Mouse (Mus musculus) liver, embryonic 12.5 days (tissue): ENCODE measurements around the gene Pwp2. TPM values are rescaled to one million over a fixed set of nuclear protein-coding genes. Genes with fewer than 3 reads are reported as not detected.
"Not testable (repeated sequence)": the region's sequence is repeated elsewhere in the genome, so short reads cannot be mapped to it uniquely, and the experiment has no call there.

Experiments used
- ATAC-seq: fragments of 200-750 bp; cut with Nextera tagmentation; 2 replicates; pipeline ENCODE4 v1.8.0; 2017; ENCODE audit warnings: moderate number of reproducible peaks, mild to moderate bottlenecking, moderate library complexity
- H3K27ac ChIP-seq: fragments of 300-500 bp; sonication (generic); 2 replicates; pipeline ENCODE4 v1.5.1; 2016; ENCODE audit warnings: mild to moderate bottlenecking
- H3K27me3 ChIP-seq: fragments of 300-500 bp; sonication (generic); replicated peaks from 2 replicates; pipeline ENCODE4 v1.6.1; 2016; ENCODE audit warnings: mild to moderate bottlenecking, moderate library complexity
- H3K36me3 ChIP-seq: fragments of 300-500 bp; sonication (generic); 2 replicates; pipeline ENCODE4 v1.6.1; 2016; ENCODE audit warnings: mild to moderate bottlenecking, moderate library complexity
- H3K4me1 ChIP-seq: fragments of 300-500 bp; sonication (generic); 2 replicates; pipeline ENCODE4 v1.6.1; 2016
- H3K4me2 ChIP-seq: fragments of 300-500 bp; sonication (generic); 2 replicates; pipeline ENCODE4 v1.6.1; 2016; ENCODE audit warnings: mild to moderate bottlenecking, moderate library complexity
- H3K4me3 ChIP-seq: fragments of 300-500 bp; sonication (generic); 2 replicates; pipeline ENCODE4 v1.5.1; 2016; ENCODE audit warnings: mild to moderate bottlenecking, moderate library complexity
- H3K9ac ChIP-seq: fragments of 300-500 bp; sonication (generic); 2 replicates; pipeline ENCODE4 v1.6.1; 2016; ENCODE audit warnings: mild to moderate bottlenecking, moderate library complexity
- H3K9me3 ChIP-seq: fragments of 300-500 bp; sonication (generic); replicated peaks from 2 replicates; pipeline ENCODE4 v1.6.1; 2016; ENCODE audit warnings: mild to moderate bottlenecking, moderate library complexity
- WGBS: fragments of 180-500 bp; shearing (Covaris S2); methylation state at CpG from one replicate; pipeline ENCODE4 v1.1.7; 2016; ENCODE audit not compliant: insufficient replicate concordance; 5-methylcytosine and 5-hydroxymethylcytosine counted together
- polyA plus RNA-seq: library from polyadenylated mRNA; unstranded; fragments of >200 nt; fragmentation: Nextera tagmentation; extraction: Ambion mirVana; gene quantifications from 2 replicates; pipeline ENCODE4 v1.2.1, GENCODE M21; 2016

Pwp2 gene
- polyA plus RNA-seq, 1 experiment from 2014 or later = 25.5 TPM

GRCm38 (mm10) chr10:78126311-78126710 lies 58.6 kb downstream of the Pwp2 start:
- Histone ChIP-seq H3K27ac (no peak overlapping the region), H3K4me1 (peaks cover 5% of the 10 kb centered on the region; the same call in 1 of the 2 replicates), H3K27me3 (peaks cover 17% of the 10 kb centered on the region), H3K4me3 (no peak overlapping the region), H3K9me3 (no peaks in the 10 kb centered on the region), H3K36me3 (no peaks in the 10 kb centered on the region), H3K4me2 (no peak overlapping the region), H3K9ac (no peak overlapping the region)
- ATAC-seq = no peak
- 71% methylated on average over 5 of the region's 5 CpGs for WGBS

GRCm38 (mm10) chr10:78125061-78125460 lies 59.9 kb downstream of the Pwp2 start:
- peaks cover 16% of the 10 kb centered on the region for H3K27me3 ChIP-seq
- not testable (repeated sequence) for H3K9ac ChIP-seq, ATAC-seq, H3K9me3 ChIP-seq, H3K4me2 ChIP-seq, H3K4me1 ChIP-seq, H3K36me3 ChIP-seq, H3K27ac ChIP-seq, H3K4me3 ChIP-seq
- WGBS = 51% methylated on average over 8 of the region's 8 CpGs

GRCm38 (mm10) chr10:78124137-78124536 lies 60.8 kb downstream of the Pwp2 start:
- H3K4me2 ChIP-seq = not testable (repeated sequence)
- 35% methylated on average over 6 of the region's 6 CpGs for WGBS

More at GRCm38 (mm10) chr10:78124137-78124536, 60.8 kb downstream of the Pwp2 start:
- ATAC-seq, H3K27me3 ChIP-seq, H3K9ac ChIP-seq, H3K9me3 ChIP-seq, H3K36me3 ChIP-seq, H3K4me3 ChIP-seq, H3K27ac ChIP-seq, H3K4me1 ChIP-seq: not testable (repeated sequence)

Other genes with a start within 250 kb of the Pwp2 start
- gene Trpm2, start 214.6 kb downstream of the Pwp2 start, polyA plus RNA-seq = 1.1 and 1.2 TPM in 2 replicates
- gene 1810043G02Rik, start 206.6 kb downstream of the Pwp2 start, polyA plus RNA-seq = 6.7 and 6.9 TPM in 2 replicates
- gene Pfkl, start 175.1 kb downstream of the Pwp2 start, polyA plus RNA-seq = 152 and 157 TPM in 2 replicates
- gene Dnmt3l, start 143.2 kb downstream of the Pwp2 start, polyA plus RNA-seq = not detected in 2 replicates
- 0.06 TPM in 1 of 2 replicates, not detected in the other for gene Aire, start 141.5 kb downstream of the Pwp2 start, polyA plus RNA-seq
- gene Icosl, start 115.8 kb downstream of the Pwp2 start, polyA plus RNA-seq = 2.9 and 3.2 TPM in 2 replicates
- gene D10Jhu81e, start 15.4 kb downstream of the Pwp2 start, polyA plus RNA-seq = 17.1 and 19.4 TPM in 2 replicates
- gene Trappc10, start 59.5 kb upstream of the Pwp2 start, polyA plus RNA-seq = 21.9 and 24.5 TPM in 2 replicates
- 25.3 and 25.7 TPM in 2 replicates for gene Agpat3, start 167.3 kb upstream of the Pwp2 start, polyA plus RNA-seq
- gene Rrp1, start 227.9 kb upstream of the Pwp2 start, polyA plus RNA-seq = 200 and 201 TPM in 2 replicates
- gene Cstb, start 240.5 kb upstream of the Pwp2 start, polyA plus RNA-seq = 104 and 106 TPM in 2 replicates